Mouse (Mus musculus): ENCODE results near the gene Dhx33. TPM values are rescaled to one million over a fixed set of nuclear protein-coding genes. Genes with fewer than 3 reads are reported as not detected.

Gene Dhx33
- total RNA-seq, 2 experiments from 2014 or later: 27.6 to 34.1 TPM

DNA sequence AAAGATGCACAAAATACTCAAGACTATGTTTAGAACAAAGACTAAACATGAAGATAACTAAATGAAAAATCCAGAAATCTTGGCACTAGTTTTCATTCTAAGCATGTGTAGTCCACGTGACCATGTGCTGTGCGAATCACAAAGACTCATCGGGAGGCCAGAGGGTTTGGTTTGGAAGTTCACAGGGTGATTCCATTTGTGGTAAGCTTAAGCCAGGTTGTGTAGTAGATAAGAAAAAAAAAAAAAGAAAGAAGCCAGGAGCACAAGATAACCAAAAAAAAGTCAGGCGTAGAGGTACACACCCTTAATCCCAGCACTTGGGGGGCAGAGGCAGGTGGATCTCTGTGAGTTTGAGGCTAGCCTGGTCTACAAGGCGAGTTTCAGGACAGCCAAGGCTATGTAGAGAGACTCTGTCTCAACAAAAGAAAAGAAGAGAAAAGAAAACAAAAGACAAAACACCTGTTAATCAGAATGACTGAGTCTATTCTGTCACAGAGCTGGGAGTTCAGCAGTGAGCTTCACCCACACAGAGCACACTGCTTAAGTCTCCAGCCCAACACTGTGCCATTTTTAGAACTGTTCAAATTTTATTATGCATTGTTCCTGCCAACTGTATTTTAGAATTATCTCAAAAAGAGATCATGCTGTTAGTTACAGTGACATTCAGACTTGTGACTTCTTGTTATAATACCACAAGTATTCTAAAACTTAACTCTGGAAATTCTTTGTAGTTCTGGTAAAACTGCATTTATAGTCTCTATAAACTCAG, 43.3 kb downstream of the Dhx33 start:
- DNase-seq (ENCODE audit: extremely low spot score in 1 of 2, low spot score in 2 of 2): no peak
- H3K4me3 ChIP-seq: no peak overlapping the region
- H3K27ac ChIP-seq: no peak overlapping the region
- intact Hi-C loops (cut with DNase I): no loop called here
- TF ChIP-seq CTCF (IDR thresholded peaks at IDR 0.05): no peak

- no peak overlapping the region for H3K4me3 ChIP-seq
- DNase-seq (ENCODE audit: extremely low spot score in 1 of 2, low spot score in 2 of 2): no peak
- intact Hi-C loops (cut with DNase I): no loop called here
- TF ChIP-seq CTCF (IDR thresholded peaks at IDR 0.05): no peak
- H3K27ac ChIP-seq: no peak overlapping the region
Observed at GRCm38 (mm10) chr11:70954711-70955110, 49.5 kb downstream of the Dhx33 start.

- DNase-seq (ENCODE audit: extremely low spot score in 1 of 2, low spot score in 2 of 2): no peak
- intact Hi-C loops (cut with DNase I): no loop called here
- Histone ChIP-seq H3K27ac (peak overlapping the region; percentile 60), H3K4me3 (no peak overlapping the region)
- TF ChIP-seq CTCF (IDR thresholded peaks at IDR 0.05): no peak
Observed at GRCm38 (mm10) chr11:70944935-70945817, 59.1 kb downstream of the Dhx33 start.

DNA sequence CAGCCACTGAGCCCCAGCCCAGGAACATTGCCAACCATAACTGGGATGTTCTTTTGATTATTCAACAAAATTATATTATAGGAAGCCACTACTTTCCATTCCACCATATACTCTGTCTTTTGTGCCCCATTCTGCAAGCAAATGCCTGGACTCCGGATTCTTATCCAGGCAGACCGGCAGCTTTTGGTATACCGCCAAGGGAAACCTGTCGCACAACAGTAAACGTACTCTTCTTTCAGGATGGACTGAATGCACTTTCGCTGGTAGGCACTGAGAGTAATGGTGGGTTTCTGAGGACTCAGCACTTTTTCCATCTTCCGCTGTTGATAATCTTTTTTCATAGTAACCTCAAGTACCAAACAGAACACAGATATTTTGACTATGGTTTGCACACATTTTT, 60.6 kb downstream of the Dhx33 start:
- H3K27ac ChIP-seq: no peak overlapping the region
- no peak for DNase-seq (ENCODE audit: extremely low spot score in 1 of 2, low spot score in 2 of 2)
- TF ChIP-seq CTCF (IDR thresholded peaks at IDR 0.05): no peak
- intact Hi-C loops (cut with DNase I): no loop called here
- no peak overlapping the region for H3K4me3 ChIP-seq

DNA sequence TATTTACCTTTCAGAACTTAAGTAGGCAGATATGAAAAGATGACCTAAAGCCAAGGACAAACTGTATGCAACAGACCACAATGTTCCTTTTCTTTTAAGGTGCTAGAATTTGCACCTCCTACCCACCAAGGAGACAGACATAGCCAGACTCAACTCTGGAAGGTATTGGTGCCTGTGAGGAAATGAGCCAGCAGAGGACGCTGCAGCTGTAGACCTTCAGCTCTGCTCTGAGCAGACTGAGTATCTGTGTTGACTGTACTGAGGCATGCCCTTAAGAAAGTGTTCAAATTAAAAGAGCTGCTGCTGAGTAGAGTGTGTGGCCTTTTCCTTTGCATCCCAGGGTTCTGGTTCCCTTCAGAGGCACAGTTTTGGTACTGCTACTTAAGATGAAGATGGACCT, 61.6 kb downstream of the Dhx33 start:
- H3K4me3 ChIP-seq: no peak overlapping the region
- DNase-seq (ENCODE audit: extremely low spot score in 1 of 2, low spot score in 2 of 2): no peak
- peak; percentile 31 for TF ChIP-seq CTCF (IDR thresholded peaks at IDR 0.05)
- H3K27ac ChIP-seq: no peak overlapping the region
- intact Hi-C loops (cut with DNase I): no loop called here

DNA sequence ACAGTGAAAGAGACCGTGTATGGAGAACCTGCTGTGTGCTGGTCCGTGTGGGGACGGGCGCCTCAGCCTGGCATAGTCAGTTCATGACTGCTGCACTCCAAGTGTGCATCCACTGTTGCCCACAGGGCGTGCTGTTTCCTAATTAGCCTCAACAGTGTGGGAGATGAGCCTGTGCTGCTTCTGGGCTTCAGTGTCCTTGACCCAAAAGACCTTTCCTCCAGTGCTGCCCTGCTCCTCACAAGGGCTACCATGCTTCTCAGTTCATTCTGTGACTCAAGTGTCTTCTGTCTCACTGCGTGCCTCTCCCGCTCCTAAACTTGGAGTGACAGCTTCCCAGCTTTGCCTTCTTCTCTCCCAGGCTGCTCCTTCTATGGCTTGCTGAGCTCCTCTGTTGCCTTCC, 68.9 kb downstream of the Dhx33 start:
- DNase-seq (ENCODE audit: extremely low spot score in 1 of 2, low spot score in 2 of 2): no peak
- H3K4me3 ChIP-seq: no peak overlapping the region
- TF ChIP-seq CTCF (IDR thresholded peaks at IDR 0.05): no peak; the same call in 1 of the 2 replicates
- intact Hi-C loops (cut with DNase I): no loop called here
- H3K27ac ChIP-seq: no peak overlapping the region

Other genes with a start within 250 kb of the Dhx33 start
- 10 to 100 TPM; 18.2 to 19.5 TPM for gene Zfp3, start 240.2 kb downstream of the Dhx33 start, total RNA-seq (2021)
- not detected for gene Scimp, start 191.9 kb downstream of the Dhx33 start, total RNA-seq (2021)
- gene Rabep1, start 159.7 kb downstream of the Dhx33 start, total RNA-seq (2021): 100 to 1,000 TPM; 125 to 132 TPM
- 10 to 100 TPM; 53.2 to 55.8 TPM for gene Nup88, start 34.5 kb downstream of the Dhx33 start, total RNA-seq (2021)
- 10 to 100 TPM; 34.0 to 40.5 TPM for gene Rpain, start 34.2 kb downstream of the Dhx33 start, total RNA-seq (2021)
- 10 to 100 TPM; 83.8 to 93.9 TPM for gene C1qbp, start 21.4 kb downstream of the Dhx33 start, total RNA-seq (2021)
- 10 to 100 TPM; 18.6 to 18.9 TPM for gene Mis12, start 15.2 kb upstream of the Dhx33 start, total RNA-seq (2021)
- 10 to 100 TPM; 22.2 to 24.5 TPM for gene Derl2, start 15.4 kb upstream of the Dhx33 start, total RNA-seq (2021)
- gene 6330403K07Rik, start 29.1 kb upstream of the Dhx33 start, total RNA-seq (2021): 100 to 1,000 TPM; 254 to 260 TPM
- under 1 TPM; 0.45 to 0.47 TPM for gene Nlrp1a, start 140.3 kb upstream of the Dhx33 start, total RNA-seq (2021)
- under 1 TPM; 0.16 TPM for gene Nlrp1b, start 226.3 kb upstream of the Dhx33 start, total RNA-seq (2021)